Mouse (Mus musculus): ENCODE results near the gene Ddx50. TPM values are rescaled to one million over a fixed set of nuclear protein-coding genes. Genes with fewer than 3 reads are reported as not detected.

The Ddx50 gene
- total RNA-seq (2022) = 10 to 100 TPM; 80.2 to 87.7 (median 86.1) TPM

GRCm38 (mm10) chr10:62650881-62651810 is at the start of gene Ddx50:
Ddx50 (minus strand) TSS chr10:62651218.
- peak; percentile 96 to 100 for DNase-seq (ENCODE audit: low spot score in 2 of 2)

GRCm38 (mm10) chr10:62692771-62693170 is 41.8 kb upstream of the Ddx50 start:
- no peak for DNase-seq (ENCODE audit: low spot score in 2 of 2)

- DNase-seq (ENCODE audit: low spot score in 2 of 2) = no peak
These were observed 41.2 kb upstream of the Ddx50 start for GRCm38 (mm10) chr10:62692244-62692643.

GRCm38 (mm10) chr10:62687032-62687674 is 36.1 kb upstream of the Ddx50 start:
- no peak for DNase-seq (ENCODE audit: low spot score in 2 of 2)

- no peak for DNase-seq (ENCODE audit: low spot score in 2 of 2)
These were observed 32.0 kb upstream of the Ddx50 start for GRCm38 (mm10) chr10:62683043-62683442.

DNA sequence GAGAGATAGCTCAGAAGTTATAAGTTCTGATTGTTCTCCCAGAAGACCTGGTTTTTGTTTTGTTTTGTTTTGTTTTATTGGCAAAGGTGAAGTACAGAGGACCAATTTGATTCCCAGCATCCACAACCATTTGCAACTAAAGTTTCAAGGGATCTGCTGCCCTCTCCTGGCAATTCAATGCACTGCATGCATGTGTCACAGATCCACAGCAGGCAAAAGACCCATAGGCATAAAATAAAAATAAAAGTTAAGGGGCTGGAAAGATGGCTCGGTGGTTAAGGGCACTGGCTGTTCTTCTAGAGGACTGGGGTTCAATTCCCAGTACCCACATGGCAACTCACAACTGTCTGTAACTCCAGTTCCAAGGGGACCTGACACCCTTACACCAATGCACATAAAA is 28.8 kb upstream of the Ddx50 start:
- DNase-seq (ENCODE audit: low spot score in 2 of 2) = no peak

- no peak for DNase-seq (ENCODE audit: low spot score in 2 of 2)
These were observed 26.3 kb upstream of the Ddx50 start for GRCm38 (mm10) chr10:62677329-62677728.

DNA sequence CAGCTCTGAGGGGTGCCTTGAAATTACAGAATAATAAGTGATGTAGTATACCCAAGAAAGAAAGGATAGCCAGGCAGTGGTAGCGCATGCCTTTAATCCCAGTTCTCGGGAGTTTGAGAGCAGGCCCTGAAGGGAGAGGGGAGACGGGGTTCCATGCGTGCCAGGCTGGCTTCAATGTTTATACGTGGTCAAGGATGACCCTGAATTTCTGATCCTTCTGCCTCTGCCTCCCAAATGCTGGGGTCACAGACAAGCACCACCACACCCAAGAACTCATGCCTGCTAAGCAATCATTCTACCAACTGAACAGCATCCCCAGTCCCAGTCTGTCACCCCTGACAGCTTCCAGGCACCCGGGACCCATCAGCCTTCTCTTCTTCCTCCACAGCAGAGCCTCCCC is 25.2 kb upstream of the Ddx50 start:
- DNase-seq (ENCODE audit: low spot score in 2 of 2) = no peak

DNA sequence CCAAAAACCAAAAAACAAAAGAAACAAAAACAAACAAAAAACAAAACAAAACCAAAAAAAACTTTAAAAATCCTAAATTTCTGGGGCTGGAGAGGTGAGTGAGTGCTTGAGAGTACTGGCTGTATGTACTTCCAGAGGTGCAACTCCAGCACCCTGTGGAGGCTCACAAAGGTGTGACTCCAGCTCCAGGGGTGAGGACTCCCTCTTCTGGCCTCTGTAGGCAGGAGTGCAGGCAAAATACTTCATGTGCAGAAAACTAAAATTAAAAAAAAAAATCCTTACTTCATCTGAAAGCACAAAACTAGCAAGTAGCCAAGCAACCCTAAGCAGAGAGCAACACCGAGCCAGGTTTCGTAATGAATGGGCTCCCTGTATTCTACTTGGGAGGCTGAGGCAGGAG is 21.3 kb upstream of the Ddx50 start:
- DNase-seq (ENCODE audit: low spot score in 2 of 2) = no peak

- DNase-seq (ENCODE audit: low spot score in 2 of 2) = no peak
These were observed 18.2 kb upstream of the Ddx50 start for GRCm38 (mm10) chr10:62669245-62669644.

DNA sequence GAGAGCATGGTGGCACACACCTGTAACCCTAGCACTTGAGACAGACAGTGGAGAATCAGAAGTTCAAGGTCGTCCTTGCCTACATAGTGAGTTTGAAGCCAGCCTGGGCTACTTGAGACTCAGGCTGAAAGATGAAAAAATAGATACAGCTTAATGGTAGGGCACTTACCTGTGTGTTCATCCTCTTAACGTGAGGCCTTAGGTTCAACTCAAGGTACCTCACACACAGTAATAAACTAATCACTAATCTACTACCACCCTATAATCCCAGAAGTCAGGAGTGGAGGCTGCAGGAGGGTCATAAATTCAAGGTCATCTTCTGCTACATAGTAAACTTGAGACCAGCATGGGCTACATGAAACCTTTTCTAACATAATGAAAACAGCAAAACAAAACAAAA is 17.4 kb upstream of the Ddx50 start:
- DNase-seq (ENCODE audit: low spot score in 2 of 2) = no peak

GRCm38 (mm10) chr10:62668043-62668442 is 17.0 kb upstream of the Ddx50 start:
- no peak for DNase-seq (ENCODE audit: low spot score in 2 of 2)

DNA sequence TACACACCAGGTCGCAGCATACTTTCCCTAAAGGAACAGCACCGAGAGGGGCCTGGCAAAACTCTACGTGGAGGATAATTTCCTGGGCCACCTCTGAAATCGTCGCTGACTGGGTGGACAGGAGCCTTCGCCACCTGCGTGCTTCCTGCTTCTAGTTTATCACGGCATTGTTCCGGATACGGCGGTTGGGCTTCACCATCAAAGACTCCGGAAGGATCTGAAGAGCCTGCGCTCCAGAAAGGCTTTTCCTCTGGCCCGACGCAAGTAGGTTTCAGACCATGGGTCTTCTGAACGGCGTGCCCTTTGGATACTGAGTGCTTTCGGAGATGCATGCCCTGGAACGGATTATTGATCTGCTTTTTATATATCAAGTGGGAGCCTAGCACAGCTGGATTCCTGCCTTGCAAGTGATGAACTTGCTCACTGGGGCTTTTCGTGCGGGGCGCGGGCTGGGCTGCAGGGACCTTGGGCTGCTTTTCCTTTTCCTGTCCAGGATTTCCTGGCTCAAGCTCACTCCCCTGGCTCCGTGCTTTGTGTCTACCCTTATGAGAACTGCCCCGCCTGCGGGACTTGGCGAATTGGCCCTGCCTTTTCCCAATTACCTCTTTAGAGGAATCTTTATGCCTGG is 14.1 kb upstream of the Ddx50 start:
- no peak for DNase-seq (ENCODE audit: low spot score in 2 of 2)

- no peak for DNase-seq (ENCODE audit: low spot score in 2 of 2)
These were observed 13.2 kb upstream of the Ddx50 start for GRCm38 (mm10) chr10:62664171-62664570.

DNA sequence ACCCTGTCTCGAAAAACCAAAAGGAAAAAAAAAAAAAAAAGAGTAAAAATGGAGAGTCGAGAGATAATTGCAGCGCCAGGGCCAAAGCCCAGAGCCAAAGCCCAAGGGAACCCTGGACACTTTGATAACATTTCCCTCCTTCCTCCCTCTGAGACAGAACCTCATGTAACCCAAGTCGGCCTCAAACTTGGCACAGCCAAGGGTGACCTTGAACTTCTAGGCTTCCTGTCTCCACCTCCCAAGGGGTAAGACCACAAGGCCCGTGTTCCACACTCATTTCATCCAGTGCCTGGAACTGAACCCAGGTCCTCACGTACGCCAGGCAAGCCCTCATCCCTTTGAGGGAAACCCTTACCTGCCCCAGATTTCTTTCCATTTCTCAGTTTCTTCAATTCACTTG is 5.7 kb upstream of the Ddx50 start:
- no peak for DNase-seq (ENCODE audit: low spot score in 2 of 2)

DNA sequence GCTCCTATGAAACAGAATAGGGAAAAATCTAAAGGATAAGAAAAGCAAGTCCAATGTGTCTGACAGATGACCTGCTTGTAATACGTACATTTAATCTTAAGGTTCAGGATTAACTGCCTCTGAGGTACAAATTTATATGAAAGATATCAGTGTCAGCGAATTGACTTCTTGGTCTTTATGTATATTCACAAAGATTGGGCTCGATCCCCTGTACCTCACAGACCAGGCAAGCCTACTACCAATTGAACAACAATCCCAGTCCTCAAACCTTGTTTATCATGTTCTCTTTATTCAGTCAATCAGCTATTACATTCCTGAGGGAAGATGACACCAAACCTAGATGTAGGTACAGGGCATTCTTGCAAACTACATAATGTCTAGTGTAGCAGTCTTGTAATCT is 943 bp upstream of the Ddx50 start:
- DNase-seq (ENCODE audit: low spot score in 2 of 2) = no peak

DNA sequence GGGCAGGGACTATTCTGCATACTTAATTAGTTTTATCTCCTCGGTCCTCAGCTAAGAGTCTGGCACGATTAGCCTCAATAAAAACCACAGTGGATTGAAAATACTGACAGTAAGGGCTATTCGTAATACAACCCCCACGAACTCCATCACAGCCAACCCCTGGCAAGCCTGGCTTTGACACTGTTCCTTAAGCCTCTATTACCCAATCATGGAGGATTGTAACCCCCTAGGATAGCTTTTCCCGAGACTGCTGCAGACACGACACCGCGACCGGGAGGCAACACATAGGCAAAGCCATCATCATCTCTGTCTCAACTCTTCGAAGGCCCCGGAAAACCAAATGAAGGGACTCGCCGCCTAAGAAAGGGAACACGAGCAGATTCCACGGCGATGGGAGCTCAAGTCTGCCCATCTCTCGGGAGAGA is 648 bp downstream of the Ddx50 start:
- DNase-seq (ENCODE audit: low spot score in 2 of 2) = no peak

GRCm38 (mm10) chr10:62604161-62604560 is 46.9 kb downstream of the Ddx50 start:
- no peak for DNase-seq (ENCODE audit: low spot score in 2 of 2)

DNA sequence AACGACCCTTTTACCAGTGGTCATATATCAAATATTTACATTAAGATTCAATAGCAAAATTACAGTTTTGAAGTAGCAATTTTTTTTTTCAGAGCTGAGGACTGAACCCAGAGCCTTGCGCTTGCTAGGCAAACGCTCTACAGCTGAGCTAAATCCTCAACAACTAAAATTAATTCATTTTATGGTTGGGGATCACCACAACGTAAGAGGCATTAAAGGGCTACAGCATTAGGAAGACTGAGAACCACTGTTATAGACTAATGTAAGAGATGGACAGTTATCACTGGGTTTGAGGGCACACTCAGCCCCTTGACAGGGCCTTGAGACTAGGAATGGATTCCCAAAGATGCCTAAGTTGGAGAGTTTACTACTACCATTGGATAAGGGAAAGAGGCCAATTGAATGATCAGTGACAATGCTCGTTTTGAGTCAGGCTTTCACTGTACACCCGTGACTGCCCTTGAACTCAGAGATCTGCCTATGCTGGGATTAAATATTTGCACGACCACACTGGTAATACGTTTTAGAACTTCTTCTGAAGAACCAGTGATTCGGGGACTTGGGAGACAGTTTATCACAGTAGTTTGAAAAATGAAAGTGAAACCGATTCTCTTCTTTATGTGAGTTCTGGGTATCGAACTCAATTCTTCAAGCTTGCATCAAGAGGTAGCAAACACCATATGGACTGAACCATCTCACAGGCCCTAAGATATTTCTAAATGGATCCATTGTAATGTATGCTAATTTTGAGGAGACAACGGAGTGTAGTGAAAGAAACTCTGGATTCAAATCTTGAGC is 47.6 kb downstream of the Ddx50 start:
- no peak for DNase-seq (ENCODE audit: low spot score in 2 of 2)

DNA sequence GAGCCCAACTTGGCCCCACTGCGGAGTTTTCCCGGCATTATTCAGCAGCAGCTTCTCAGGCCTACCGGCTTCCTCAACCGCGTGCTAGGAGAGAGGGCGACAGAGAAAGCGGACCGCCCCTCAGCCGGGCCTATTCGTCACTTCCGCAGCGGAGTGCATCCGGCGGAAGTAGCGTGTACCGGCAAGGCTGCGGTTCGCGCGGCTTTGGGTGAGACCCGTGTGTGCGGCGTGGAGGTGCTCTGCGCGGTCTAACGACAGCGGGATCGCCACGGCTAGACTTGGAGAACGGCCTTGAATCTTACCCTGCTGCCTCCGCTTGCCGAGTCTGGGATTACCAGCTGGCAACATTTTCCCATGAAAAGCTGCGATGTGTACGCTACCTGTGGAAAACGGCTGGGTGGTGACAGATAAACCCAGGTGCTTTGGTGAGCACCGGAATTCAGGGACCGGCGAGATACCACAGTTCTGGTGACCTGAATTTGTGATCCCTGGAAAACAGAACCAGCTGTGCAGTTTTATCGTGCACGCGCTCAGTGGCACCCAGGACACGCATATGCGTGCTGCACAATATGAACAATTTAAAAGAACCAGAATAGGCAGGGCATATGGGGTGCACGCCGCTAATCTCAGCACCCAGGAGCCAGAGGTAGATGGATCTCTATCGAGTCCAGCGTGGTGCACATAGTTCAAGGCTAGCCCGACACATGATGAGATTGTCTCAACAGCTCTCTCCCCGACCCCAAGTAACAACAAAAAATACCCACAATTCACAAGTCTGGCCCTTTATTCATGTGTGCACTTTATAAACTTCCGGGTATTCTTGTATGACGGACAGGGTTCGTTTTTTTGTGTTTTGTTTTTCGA is 48.6 kb downstream of the Ddx50 start, which contains the start of gene Ddx21:
Gene Ddx21 (minus strand): TSS at position 105 of the 864 bp plus-strand sequence.
- peak; percentile 76 to 81 for DNase-seq (ENCODE audit: low spot score in 2 of 2)

Data from left cerebral cortex, adult 8-10 months (tissue).